Mouse (Mus musculus) hindbrain, embryonic 12.5 days (tissue): ENCODE results near the gene Prmt2. TPM values are rescaled to one million over a fixed set of nuclear protein-coding genes. Genes with fewer than 3 reads are reported as not detected.
A peak's percentile ranks its signal among the peaks of the same experiment; 100 is the strongest.

Experiments
- microRNA counts: library from miRNA; unstranded; fragments of <30 nt; microRNA quantifications from one replicate; lab custom pipeline; 2017
- microRNA-seq: library from miRNA; unstranded; fragments of <30 nt; microRNA quantifications from one replicate; pipeline ENCODE4, GENCODE M21; 2017
- polyA plus RNA-seq: library from polyadenylated mRNA; unstranded; fragments of >200 nt; fragmentation: Nextera tagmentation; extraction: Ambion mirVana; gene quantifications from 2 replicates; pipeline ENCODE4 v1.2.1, GENCODE M21; 2016

Prmt2 gene
- polyA plus RNA-seq, 1 experiment from 2014 or later: 137 TPM

MicroRNA genes within 50 kb of the gene (microRNA counts, 519-probe panel; counts per million panel counts)
- 470 counts per million, percentile 58 among the panel's probes with 10 or more counts for microRNA mmu-miR-678 (lab: Ali Mortazavi, UCI)

Small RNA genes within 50 kb of the gene (microRNA-seq; reads per million reads assigned to microRNA genes)
- not detected for gene Mir678

Other genes starting within 250 kb of the Prmt2 start
- 20.4 and 24.5 TPM in 2 replicates for gene Zfp280b, start 205.2 kb downstream of the Prmt2 start, polyA plus RNA-seq
- gene Slc5a4b, start 126.9 kb downstream of the Prmt2 start, polyA plus RNA-seq: not detected in 2 replicates
- not detected in 2 replicates for gene Slc5a4a, start 90.4 kb downstream of the Prmt2 start, polyA plus RNA-seq
- 1.4 and 1.6 TPM in 2 replicates for gene S100b, start 16.0 kb upstream of the Prmt2 start, polyA plus RNA-seq
- gene Dip2a, start 107.4 kb upstream of the Prmt2 start, polyA plus RNA-seq: 14.4 and 16.1 TPM in 2 replicates
- gene AC141477.1, start 202.6 kb upstream of the Prmt2 start, polyA plus RNA-seq: not detected in 2 replicates
- gene Pcnt, start 204.9 kb upstream of the Prmt2 start, polyA plus RNA-seq: 15.8 and 16.7 TPM in 2 replicates
- gene 2610028H24Rik, start 211.2 kb upstream of the Prmt2 start, polyA plus RNA-seq: not detected in 2 replicates
- gene Mcm3ap, start 231.1 kb upstream of the Prmt2 start, polyA plus RNA-seq: 83.3 and 91.8 TPM in 2 replicates
- gene Ybey, start 231.2 kb upstream of the Prmt2 start, polyA plus RNA-seq: 8.0 and 8.5 TPM in 2 replicates